Mouse (Mus musculus): Measurements from ENCODE around the gene Trim2.

- no peak for TF ChIP-seq CTCF (IDR thresholded peaks at IDR 0.05; ENCODE audit: control insufficient read depth, insufficient read depth, low read length)
- no peak for TF ChIP-seq POLR2A (IDR thresholded peaks at IDR 0.05; ENCODE audit: borderline replicate concordance, control insufficient read depth, low read depth, low read length)
Observed at GRCm38 (mm10) chr3:84260024-84260535, 46.6 kb downstream of the Trim2 start.

Measured in bone marrow, adult 2 months (tissue).